Mouse (Mus musculus) MEL (cell line): Measurements from ENCODE around the gene Tcf15. TPM values are rescaled to one million over a fixed set of nuclear protein-coding genes. Genes with fewer than 3 reads are reported as not detected.

Experiments used
- DNase-seq: peaks from one replicate; pipeline ENCODE4 v3.0.0; 2011; ENCODE audit warnings: low read depth, low spot score
- H3K27ac ChIP-seq: 2 replicates; pipeline ENCODE4 v1.5.1; 2012; ENCODE audit warnings: low read depth, mild to moderate bottlenecking, control low read depth, low read length, moderate library complexity; ENCODE audit not compliant: control insufficient read depth
- H3K27me3 ChIP-seq, 2 experiments: fragments of 150-350 bp in 1 of 2; sonication (generic) in 1 of 2; 2 replicates each; pipeline ENCODE4 v1.6.1; 2012; ENCODE audit warnings: low read length in 2 of 2, mild to moderate bottlenecking in 2 of 2, improper control_type of control experiment in 1 of 2, moderate library complexity in 1 of 2; ENCODE audit not compliant: insufficient read depth in 2 of 2, control insufficient read depth in 1 of 2
- H3K36me3 ChIP-seq, 2 experiments: 2 replicates each; pipeline ENCODE4 v1.6.1; 2012 to 2014; ENCODE audit warnings: low read length in 2 of 2, improper control_type of control experiment in 1 of 2, inconsistent platforms in 1 of 2, mild to moderate bottlenecking in 1 of 2; ENCODE audit not compliant: insufficient read depth in 2 of 2, control insufficient read depth in 1 of 2
- H3K4me1 ChIP-seq, 2 experiments: fragments of 150-350 bp in 1 of 2; sonication (generic) in 1 of 2; 2 replicates each; pipeline ENCODE4 v1.6.1; 2012; ENCODE audit warnings: low read length in 2 of 2, improper control_type of control experiment in 1 of 2, mild to moderate bottlenecking in 1 of 2; ENCODE audit not compliant: insufficient read depth in 2 of 2, control insufficient read depth in 1 of 2
- H3K4me3 ChIP-seq, 2 experiments: fragments of 150-350 bp in 1 of 2; sonication (generic) in 1 of 2; 2 replicates each; pipeline ENCODE4 v1.5.1; 2012; ENCODE audit warnings: low read depth in 2 of 2, low read length in 2 of 2, mild to moderate bottlenecking in 2 of 2, moderate library complexity in 2 of 2, control low read depth in 1 of 2, improper control_type of control experiment in 1 of 2; ENCODE audit not compliant: control insufficient read depth in 1 of 2, insufficient read depth in 1 of 2
- H3K79me2 ChIP-seq: 2 replicates; pipeline ENCODE4 v1.6.1; 2012; ENCODE audit warnings: mild to moderate bottlenecking, low read length, moderate library complexity; ENCODE audit not compliant: control insufficient read depth, poor library complexity, insufficient read depth
- H3K9ac ChIP-seq: 2 replicates; pipeline ENCODE4 v1.6.1; 2012; ENCODE audit warnings: low read depth, mild to moderate bottlenecking, control low read depth, low read length, moderate library complexity; ENCODE audit not compliant: control insufficient read depth, poor library complexity, severe bottlenecking
- H3K9me3 ChIP-seq: fragments of 150-350 bp; sonication (generic); replicated peaks from 2 replicates; pipeline ENCODE4 v1.6.1; 2012; ENCODE audit warnings: mild to moderate bottlenecking, low read length, improper control_type of control experiment, moderate library complexity; ENCODE audit not compliant: insufficient read depth
- BHLHE40 ChIP-seq: IDR thresholded peaks from 2 replicates; pipeline ENCODE4 v1.6.1; 2012; ENCODE audit warnings: low read depth, mild to moderate bottlenecking, inconsistent platforms, low read length, improper control_type of control experiment, borderline replicate concordance
- CHD1 ChIP-seq: IDR thresholded peaks from 2 replicates; pipeline ENCODE4 v1.6.1; 2012; ENCODE audit warnings: low read depth, mild to moderate bottlenecking, inconsistent platforms, low read length, improper control_type of control experiment
- CHD2 ChIP-seq: IDR thresholded peaks from 2 replicates; pipeline ENCODE4 v1.6.1; 2011; ENCODE audit warnings: low read length, improper control_type of control experiment
- CTCF ChIP-seq, 3 experiments: IDR thresholded peaks in 2 of 3; conservative IDR thresholded peaks in 1 of 3; 2 replicates each; pipeline ENCODE4 v1.5.1; 2011 to 2012; ENCODE audit warnings: low read length in 3 of 3, low read depth in 2 of 3, mild to moderate bottlenecking in 2 of 3, improper control_type of control experiment in 1 of 3, inconsistent platforms in 1 of 3, mixed read lengths in 1 of 3, moderate library complexity in 1 of 3; ENCODE audit not compliant: control insufficient read depth in 1 of 3, insufficient read depth in 1 of 3, poor library complexity in 1 of 3, severe bottlenecking in 1 of 3
- E2F4 ChIP-seq: IDR thresholded peaks from 2 replicates; pipeline ENCODE4 v1.6.1; 2011; ENCODE audit warnings: low read depth, low read length, improper control_type of control experiment, borderline replicate concordance
- EP300 ChIP-seq, 2 experiments: IDR thresholded peaks; 2 replicates each; pipeline ENCODE4 v1.6.1; 2011; ENCODE audit warnings: improper control_type of control experiment in 2 of 2, low read length in 2 of 2, low read depth in 1 of 2, mild to moderate bottlenecking in 1 of 2
- ETS1 ChIP-seq: IDR thresholded peaks from 2 replicates; pipeline ENCODE4 v1.6.1; 2012; ENCODE audit warnings: low read depth, mild to moderate bottlenecking, inconsistent platforms, low read length, improper control_type of control experiment, moderate library complexity
- GABPA ChIP-seq: IDR thresholded peaks from 2 replicates; pipeline ENCODE4 v1.6.1; 2012; ENCODE audit warnings: low read depth, mild to moderate bottlenecking, inconsistent platforms, low read length, improper control_type of control experiment, moderate library complexity
- GATA1 ChIP-seq: IDR thresholded peaks from 2 replicates; pipeline ENCODE4 v1.6.1; 2011; ENCODE audit warnings: low read depth, low read length, improper control_type of control experiment
- KAT2A ChIP-seq: conservative IDR thresholded peaks from 2 replicates; pipeline ENCODE4 v1.6.1; 2012; ENCODE audit warnings: low read depth, low read length, improper control_type of control experiment, inconsistent platforms
- MAZ ChIP-seq: IDR thresholded peaks from 2 replicates; pipeline ENCODE4 v1.6.1; 2012; ENCODE audit warnings: low read depth, mild to moderate bottlenecking, inconsistent platforms, low read length, improper control_type of control experiment
- MEF2A ChIP-seq: IDR thresholded peaks from 2 replicates; pipeline ENCODE4 v1.6.1; 2014; ENCODE audit warnings: low read depth, mild to moderate bottlenecking, inconsistent platforms, low read length, improper control_type of control experiment; ENCODE audit not compliant: poor library complexity, insufficient replicate concordance, severe bottlenecking; ENCODE audit errors: extremely low read depth
- MXI1 ChIP-seq: IDR thresholded peaks from 2 replicates; pipeline ENCODE4 v1.6.1; 2011; ENCODE audit warnings: mild to moderate bottlenecking, low read depth, low read length, improper control_type of control experiment
- MYC ChIP-seq: IDR thresholded peaks from 2 replicates; pipeline ENCODE4 v1.6.1; 2011; ENCODE audit warnings: low read depth, mild to moderate bottlenecking, low read length, improper control_type of control experiment, moderate library complexity
- NRF1 ChIP-seq: IDR thresholded peaks from 2 replicates; pipeline ENCODE4 v1.6.1; 2014; ENCODE audit warnings: low read depth, mild to moderate bottlenecking, inconsistent platforms, low read length, improper control_type of control experiment, moderate library complexity; ENCODE audit not compliant: poor library complexity, insufficient read depth, severe bottlenecking
- POLR2AphosphoS5 ChIP-seq: IDR thresholded peaks from 2 replicates; pipeline ENCODE4 v1.6.1; 2012; ENCODE audit warnings: low read depth, borderline replicate concordance, mild to moderate bottlenecking, inconsistent platforms, low read length, moderate library complexity, mixed read lengths
- RAD21 ChIP-seq: IDR thresholded peaks from 2 replicates; pipeline ENCODE4 v1.6.1; 2011; ENCODE audit warnings: mild to moderate bottlenecking, low read depth, low read length, improper control_type of control experiment
- RCOR1 ChIP-seq: IDR thresholded peaks from 2 replicates; pipeline ENCODE4 v1.6.1; 2012; ENCODE audit warnings: low read depth, mild to moderate bottlenecking, inconsistent platforms, low read length, improper control_type of control experiment
- SIN3A ChIP-seq: IDR thresholded peaks from 2 replicates; pipeline ENCODE4 v1.6.1; 2012; ENCODE audit warnings: low read length, improper control_type of control experiment, inconsistent platforms
- SMC3 ChIP-seq: IDR thresholded peaks from 2 replicates; pipeline ENCODE4 v1.6.1; 2011; ENCODE audit warnings: low read depth, low read length, improper control_type of control experiment
- TAL1 ChIP-seq: IDR thresholded peaks from 2 replicates; pipeline ENCODE4 v1.6.1; 2012; ENCODE audit warnings: mild to moderate bottlenecking, inconsistent platforms, low read length, moderate library complexity, mixed read lengths
- TBP ChIP-seq: IDR thresholded peaks from 2 replicates; pipeline ENCODE4 v1.8.0; 2011; ENCODE audit warnings: low read depth, low read length, improper control_type of control experiment
- TCF12 ChIP-seq: IDR thresholded peaks from 2 replicates; pipeline ENCODE4 v1.6.1; 2014; ENCODE audit warnings: low read depth, mild to moderate bottlenecking, inconsistent platforms, low read length, improper control_type of control experiment, moderate library complexity
- UBTF ChIP-seq: IDR thresholded peaks from 2 replicates; pipeline ENCODE4 v1.6.1; 2012; ENCODE audit warnings: low read depth, mild to moderate bottlenecking, inconsistent platforms, low read length, improper control_type of control experiment, moderate library complexity, borderline replicate concordance; ENCODE audit not compliant: insufficient read depth
- USF1 ChIP-seq: IDR thresholded peaks from 2 replicates; pipeline ENCODE4 v1.6.1; 2014; ENCODE audit warnings: low read depth, mild to moderate bottlenecking, inconsistent platforms, low read length, improper control_type of control experiment, moderate library complexity
- USF2 ChIP-seq, 2 experiments: IDR thresholded peaks; 2 replicates each; pipeline ENCODE4 v1.6.1; 2011 to 2012; ENCODE audit warnings: improper control_type of control experiment in 2 of 2, low read length in 2 of 2, borderline replicate concordance in 1 of 2, inconsistent platforms in 1 of 2, low read depth in 1 of 2, mild to moderate bottlenecking in 1 of 2; ENCODE audit not compliant: insufficient read depth in 1 of 2
- ZNF384 ChIP-seq: IDR thresholded peaks from 2 replicates; pipeline ENCODE4 v1.6.1; 2012; ENCODE audit warnings: low read depth, mild to moderate bottlenecking, inconsistent platforms, low read length, improper control_type of control experiment
- polyA plus RNA-seq, 2 experiments: library from polyadenylated mRNA; stranded (reverse) in 1 of 2; unstranded in 1 of 2; fragments of >175 nt in 1 of 2; fragments of >200 nt in 1 of 2; gene quantifications; 2 replicates each; pipeline versions ENCODE4 v1.2.1 to v1.2.4; 2012; ENCODE audit warnings: low replicate concordance in 2 of 2, low read depth in 1 of 2; ENCODE audit not compliant: insufficient read length in 2 of 2, insufficient read depth in 1 of 2, missing spikeins in 1 of 2
- total RNA-seq: library from RNA; depleted of rRNA; stranded (reverse); fragments of 300-350 nt; gene quantifications from 2 replicates; pipeline ENCODE4 v1.2.3, GENCODE M21; 2012

Tcf15 gene
- total and polyA plus RNA-seq, 3 experiments, result not detected

DNA sequence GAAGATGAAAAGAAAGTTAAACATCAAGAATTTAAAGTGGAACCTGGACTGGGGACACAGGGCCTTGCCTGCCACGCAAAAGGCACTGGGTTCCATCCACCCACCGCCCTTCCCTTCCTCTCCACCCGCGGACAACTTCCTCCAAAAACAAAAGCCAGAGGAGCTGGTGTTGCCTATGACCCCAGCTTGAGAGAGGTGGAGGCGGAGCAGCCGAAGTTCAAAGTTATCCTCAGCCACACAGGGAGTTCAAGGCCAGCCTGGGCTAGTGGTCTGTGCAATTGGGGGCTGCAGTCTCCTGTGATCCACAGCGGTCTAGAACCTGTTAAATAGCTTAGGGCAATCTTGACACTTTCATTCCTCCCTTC, 50.0 kb downstream of the Tcf15 start (continued):
- TF ChIP-seq POLR2AphosphoS5, result no peak
- TF ChIP-seq NRF1, result no peak
- TF ChIP-seq KAT2A, result no peak
- no peak for TF ChIP-seq E2F4

GRCm38 (mm10) chr2:152194586-152194985, 51.2 kb downstream of the Tcf15 start:
- peak; percentile 58 for DNase-seq
- Histone ChIP-seq H3K27ac (no peak overlapping the region), H3K9ac (no peak overlapping the region), H3K4me1 (peaks cover 7 to 18% of the 10 kb centered on the region in 2 experiments)
- TF ChIP-seq ZNF384 (no peak), TAL1 (no peak), SIN3A (peak; percentile 15; the same call in 1 of the 2 replicates), RCOR1 (peak; percentile 81; the same call in 1 of the 2 replicates), MXI1 (no peak), MYC (no peak), TCF12 (peak; percentile 62; the same call in 1 of the 2 replicates), KAT2A (no peak), E2F4 (no peak), USF1 (no peak), EP300 (IDR thresholded peaks at IDR 0.05; ENCODE audit: low read depth in 1 of 2, low read length in 2 of 2) (peak; percentile 54 to 69; a peak in 3 of 4 replicates), ETS1 (0 out of 2 replicates have a peak, but pooled peaks have one; percentile 34), MEF2A (no peak), SMC3 (peak; percentile 24), GABPA (no peak), CHD2 (no peak), UBTF (0 out of 2 replicates have a peak, but pooled peaks have one; percentile 91), MAZ (no peak), BHLHE40 (peak; percentile 46; the same call in 1 of the 2 replicates), USF2 (IDR thresholded peaks at IDR 0.05; ENCODE audit: borderline replicate concordance in 1 of 2, insufficient read depth in 1 of 2, low read depth in 1 of 2, low read length in 2 of 2) (no peak), CTCF (IDR thresholded peaks at IDR 0.05 in 2 of 3, conservative IDR thresholded peaks at IDR 0.05 in 1 of 3; ENCODE audit: control insufficient read depth in 1 of 3, insufficient read depth in 1 of 3, low read depth in 2 of 3, low read length in 3 of 3, poor library complexity in 1 of 3, severe bottlenecking in 1 of 3) (no peak), CHD1 (no peak), TBP (peak; percentile 94), GATA1 (peak; percentile 64), RAD21 (no peak)
- TF ChIP-seq, all 39 proteins: peak for 10
- Histone ChIP-seq H3K27me3 (peaks cover 0 to 1% of the 10 kb centered on the region in 2 experiments; a peak in 2 of 4 replicates), H3K9me3 (no peaks in the 10 kb centered on the region), H3K79me2 (no peaks in the 10 kb centered on the region), H3K36me3 (no peaks in the 10 kb centered on the region), H3K4me3 (no peak overlapping the region)
